Mouse (Mus musculus) midbrain, embryonic 14.5 days (tissue): ENCODE results near the gene Tmem213. TPM values are rescaled to one million over a fixed set of nuclear protein-coding genes. Genes with fewer than 3 reads are reported as not detected.
A peak's percentile ranks its signal among the peaks of the same experiment; 100 is the strongest.

Experiments
- ATAC-seq: fragments of 200-750 bp; cut with Nextera tagmentation; 2 replicates; pipeline ENCODE4 v1.8.0; 2017; ENCODE audit warnings: moderate number of reproducible peaks, moderate library complexity; ENCODE audit not compliant: low FRiP score, low TSS enrichment
- DNase-seq: peaks from one replicate; pipeline ENCODE4 v3.0.0-alpha.2; 2015
- H3K27ac ChIP-seq: fragments of 300-500 bp; sonication (generic); replicated peaks from 2 replicates; pipeline ENCODE4 v1.5.1; 2014; ENCODE audit warnings: mild to moderate bottlenecking, low read depth, low read length, moderate library complexity
- H3K27me3 ChIP-seq: fragments of 300-500 bp; sonication (generic); 2 replicates; pipeline ENCODE4 v1.6.1; 2014; ENCODE audit warnings: low read length, control low read depth, mixed read lengths; ENCODE audit not compliant: control insufficient read depth, insufficient read depth
- H3K36me3 ChIP-seq: fragments of 300-500 bp; sonication (generic); 2 replicates; pipeline ENCODE4 v1.6.1; 2014; ENCODE audit warnings: low read length, control low read depth; ENCODE audit not compliant: control insufficient read depth, insufficient read depth
- H3K4me1 ChIP-seq: fragments of 300-500 bp; sonication (generic); 2 replicates; pipeline ENCODE4 v1.6.1; 2014; ENCODE audit warnings: mild to moderate bottlenecking, antibody characterized with exemption, low read length, control low read depth; ENCODE audit not compliant: control insufficient read depth, insufficient read depth
- H3K4me2 ChIP-seq: fragments of 300-500 bp; sonication (generic); 2 replicates; pipeline ENCODE4 v1.6.1; 2014; ENCODE audit warnings: mild to moderate bottlenecking, low read length, moderate library complexity
- H3K4me3 ChIP-seq: fragments of 300-500 bp; sonication (generic); replicated peaks from 2 replicates; pipeline ENCODE4 v1.5.1; 2014; ENCODE audit warnings: low read depth, low read length
- H3K9ac ChIP-seq: fragments of 300-500 bp; sonication (generic); replicated peaks from 2 replicates; pipeline ENCODE4 v1.6.1; 2014; ENCODE audit warnings: mild to moderate bottlenecking, low read length, moderate library complexity
- H3K9me3 ChIP-seq: fragments of 300-500 bp; sonication (generic); 2 replicates; pipeline ENCODE4 v1.6.1; 2016; ENCODE audit warnings: low read length, control low read depth, mixed read lengths; ENCODE audit not compliant: control insufficient read depth
- WGBS: fragments of 180-500 bp; shearing (Covaris S2); extraction: QIAGEN DNeasy Blood & Tissue Kit; methylation state at CpG from one replicate; pipeline ENCODE4 v1.1.7; 2014; 5-methylcytosine and 5-hydroxymethylcytosine counted together
- polyA plus RNA-seq: library from polyadenylated mRNA; unstranded; fragments of >200 nt; fragmentation: Nextera tagmentation; extraction: Ambion mirVana; gene quantifications from 2 replicates; pipeline ENCODE4 v1.2.1, GENCODE M21; 2014

The Tmem213 gene
- polyA plus RNA-seq, 1 experiment from 2014 or later = not detected

DNA sequence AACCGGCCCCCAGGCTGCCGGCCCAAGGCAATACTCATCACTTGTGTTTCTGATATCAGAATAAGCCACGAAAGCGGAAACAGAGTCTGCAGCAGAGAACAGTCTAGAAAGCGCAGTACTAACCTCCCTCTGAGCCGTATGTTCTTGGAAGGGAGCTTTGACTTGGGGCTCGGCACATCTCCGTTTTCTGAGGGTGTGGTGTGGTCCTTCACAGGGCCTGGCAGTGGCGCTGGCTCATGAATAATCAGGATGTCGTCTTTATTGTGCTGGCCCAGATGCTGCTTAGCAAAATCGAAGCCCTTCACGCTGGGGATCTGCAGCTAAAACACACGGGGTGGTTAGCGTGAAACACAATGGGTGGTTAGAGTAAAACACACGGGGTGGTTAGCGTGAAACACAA is 48.9 kb downstream of the Tmem213 start:
- 31% methylated on average over 16 of the region's 16 CpGs for WGBS
- Histone ChIP-seq H3K9me3 (no peaks in the 10 kb centered on the region), H3K4me2 (no peak overlapping the region), H3K4me1 (peaks cover 17% of the 10 kb centered on the region), H3K27ac (peak overlapping the region; percentile 61), H3K36me3 (peaks cover 30% of the 10 kb centered on the region), H3K4me3 (no peak overlapping the region), H3K27me3 (no peaks in the 10 kb centered on the region), H3K9ac (no peak overlapping the region; the same call in 1 of the 2 replicates)
- 0 out of 2 replicates have a peak, but pooled peaks have one; percentile 22 for ATAC-seq
- peak; percentile 53 for DNase-seq

DNA sequence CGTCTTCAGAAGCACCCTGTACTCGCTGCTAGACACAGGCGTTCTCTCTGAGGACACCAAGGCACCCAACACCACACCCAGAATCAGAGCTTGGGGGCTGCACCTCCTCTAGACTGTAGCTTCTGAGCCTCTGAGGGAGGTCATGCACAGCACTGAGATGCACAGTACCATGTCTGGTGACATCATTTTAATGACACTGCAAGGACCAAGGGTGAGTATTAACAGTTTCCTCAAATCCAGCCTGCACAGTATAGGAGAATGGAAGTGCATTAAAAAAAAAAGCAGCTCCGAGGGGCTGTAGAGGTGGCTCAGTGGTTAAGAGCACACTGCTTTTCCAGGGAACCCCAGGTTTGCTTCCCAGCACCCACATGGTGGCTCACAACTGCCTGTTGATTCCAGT is 50.5 kb downstream of the Tmem213 start:
- DNase-seq (no peak), ATAC-seq (no peak)
- no peak overlapping the region for H3K9ac ChIP-seq
- peaks cover 25% of the 10 kb centered on the region for H3K36me3 ChIP-seq
- no peak overlapping the region for H3K4me2 ChIP-seq
- WGBS = 78% methylated on average over 4 of the region's 4 CpGs
- H3K4me1 ChIP-seq = peaks cover 21% of the 10 kb centered on the region
- no peaks in the 10 kb centered on the region for H3K27me3 ChIP-seq
- H3K27ac ChIP-seq = no peak overlapping the region
- H3K4me3 ChIP-seq = no peak overlapping the region
- no peaks in the 10 kb centered on the region for H3K9me3 ChIP-seq

DNA sequence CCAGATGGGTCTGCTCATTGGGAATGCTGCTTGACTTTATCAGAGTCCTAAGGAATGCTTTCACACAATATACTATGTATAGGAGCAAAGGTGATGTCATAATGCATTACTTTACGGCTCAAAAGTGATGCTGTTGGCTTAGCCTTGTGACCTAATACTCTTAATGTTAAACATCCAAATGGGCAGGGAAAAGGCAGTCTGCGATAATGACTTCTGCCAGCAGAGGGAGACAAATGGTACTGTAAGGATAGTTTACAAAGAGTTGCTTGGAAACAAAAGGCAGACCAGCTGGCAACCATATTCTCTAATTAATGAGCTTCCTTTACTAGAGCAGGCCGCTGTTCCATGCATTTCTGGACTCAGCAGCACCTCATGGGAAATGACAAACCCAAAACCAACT is 51.0 kb downstream of the Tmem213 start:
- 16% methylated on average over 3 of the region's 3 CpGs for WGBS
- ATAC-seq (0 out of 2 replicates have a peak, but pooled peaks have one; percentile 7), DNase-seq (peak; percentile 95)
- Histone ChIP-seq H3K36me3 (peaks cover 22% of the 10 kb centered on the region), H3K4me1 (peaks cover 21% of the 10 kb centered on the region), H3K27ac (peak overlapping the region; percentile 55; the same call in 1 of the 2 replicates), H3K4me3 (no peak overlapping the region), H3K27me3 (no peaks in the 10 kb centered on the region), H3K9me3 (no peaks in the 10 kb centered on the region), H3K4me2 (no peak overlapping the region), H3K9ac (no peak overlapping the region)

DNA sequence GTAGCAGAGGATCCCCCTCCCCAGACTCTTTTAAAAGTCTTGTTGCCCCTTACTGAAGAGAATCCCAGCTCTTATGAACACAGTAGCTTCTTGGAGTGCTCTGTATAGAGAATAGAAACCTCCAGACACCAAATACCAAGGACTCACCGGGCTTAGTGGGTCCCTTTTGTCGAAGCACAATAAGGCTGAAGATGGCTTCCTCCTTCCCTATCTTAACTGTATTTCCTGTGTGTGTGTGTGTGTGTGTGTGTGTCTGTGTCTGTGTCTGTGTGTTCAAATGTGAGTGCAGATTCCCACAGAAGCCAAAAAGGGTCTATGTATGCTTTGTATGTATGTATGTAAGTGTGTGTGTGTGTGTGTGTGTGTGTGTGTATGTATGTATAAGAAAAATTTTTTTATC is 51.5 kb downstream of the Tmem213 start:
- H3K4me3 ChIP-seq = no peak overlapping the region
- DNase-seq (no peak), ATAC-seq (no peak)

GRCm38 (mm10) chr6:38162825-38163504 is 53.9 kb downstream of the Tmem213 start:
- WGBS = 53% methylated on average over 14 of the region's 14 CpGs
- Histone ChIP-seq H3K27me3 (no peaks in the 10 kb centered on the region), H3K4me1 (peaks cover 16% of the 10 kb centered on the region), H3K9ac (no peak overlapping the region; the same call in 1 of the 2 replicates), H3K27ac (peak overlapping the region; percentile 23; the same call in 1 of the 2 replicates), H3K4me2 (no peak overlapping the region), H3K4me3 (no peak overlapping the region), H3K36me3 (peaks cover 27% of the 10 kb centered on the region), H3K9me3 (no peaks in the 10 kb centered on the region)
- no peak for ATAC-seq
- DNase-seq = no peak

More for the DNA sequence above, 51.5 kb downstream of the Tmem213 start:
- WGBS = 61% methylated on average over 2 of the region's 2 CpGs
- no peaks in the 10 kb centered on the region for H3K27me3 ChIP-seq
- no peaks in the 10 kb centered on the region for H3K9me3 ChIP-seq
- H3K36me3 ChIP-seq = peaks cover 22% of the 10 kb centered on the region
- H3K4me2 ChIP-seq = no peak overlapping the region
- H3K4me1 ChIP-seq = peaks cover 21% of the 10 kb centered on the region
- H3K27ac ChIP-seq = peak overlapping the region; percentile 55
- H3K9ac ChIP-seq = no peak overlapping the region

GRCm38 (mm10) chr6:38164705-38165104 is 55.6 kb downstream of the Tmem213 start:
- Histone ChIP-seq H3K9me3 (no peaks in the 10 kb centered on the region), H3K4me2 (no peak overlapping the region), H3K27me3 (no peaks in the 10 kb centered on the region), H3K36me3 (peaks cover 42% of the 10 kb centered on the region), H3K9ac (no peak overlapping the region), H3K4me1 (peaks cover 11% of the 10 kb centered on the region), H3K27ac (no peak overlapping the region), H3K4me3 (no peak overlapping the region)
- no peak for ATAC-seq
- DNase-seq = no peak
- 94% methylated on average over 6 of the region's 6 CpGs for WGBS

- 88% methylated on average over 6 of the region's 6 CpGs for WGBS
- no peak for ATAC-seq
- no peak overlapping the region for H3K4me2 ChIP-seq
- H3K9me3 ChIP-seq = no peaks in the 10 kb centered on the region
- peaks cover 11% of the 10 kb centered on the region for H3K4me1 ChIP-seq
- H3K27me3 ChIP-seq = no peaks in the 10 kb centered on the region
- no peak overlapping the region for H3K9ac ChIP-seq
- no peak overlapping the region for H3K4me3 ChIP-seq
- H3K36me3 ChIP-seq = peaks cover 49% of the 10 kb centered on the region
- H3K27ac ChIP-seq = no peak overlapping the region
- no peak for DNase-seq
Observed at GRCm38 (mm10) chr6:38165385-38165784, 56.3 kb downstream of the Tmem213 start.
